Mouse (Mus musculus): ENCODE data around the gene Rasef.
"Not testable (repeated sequence)": the region's sequence is repeated elsewhere in the genome, so short reads cannot be mapped to it uniquely, and the experiment has no call there.

Rasef gene

DNA sequence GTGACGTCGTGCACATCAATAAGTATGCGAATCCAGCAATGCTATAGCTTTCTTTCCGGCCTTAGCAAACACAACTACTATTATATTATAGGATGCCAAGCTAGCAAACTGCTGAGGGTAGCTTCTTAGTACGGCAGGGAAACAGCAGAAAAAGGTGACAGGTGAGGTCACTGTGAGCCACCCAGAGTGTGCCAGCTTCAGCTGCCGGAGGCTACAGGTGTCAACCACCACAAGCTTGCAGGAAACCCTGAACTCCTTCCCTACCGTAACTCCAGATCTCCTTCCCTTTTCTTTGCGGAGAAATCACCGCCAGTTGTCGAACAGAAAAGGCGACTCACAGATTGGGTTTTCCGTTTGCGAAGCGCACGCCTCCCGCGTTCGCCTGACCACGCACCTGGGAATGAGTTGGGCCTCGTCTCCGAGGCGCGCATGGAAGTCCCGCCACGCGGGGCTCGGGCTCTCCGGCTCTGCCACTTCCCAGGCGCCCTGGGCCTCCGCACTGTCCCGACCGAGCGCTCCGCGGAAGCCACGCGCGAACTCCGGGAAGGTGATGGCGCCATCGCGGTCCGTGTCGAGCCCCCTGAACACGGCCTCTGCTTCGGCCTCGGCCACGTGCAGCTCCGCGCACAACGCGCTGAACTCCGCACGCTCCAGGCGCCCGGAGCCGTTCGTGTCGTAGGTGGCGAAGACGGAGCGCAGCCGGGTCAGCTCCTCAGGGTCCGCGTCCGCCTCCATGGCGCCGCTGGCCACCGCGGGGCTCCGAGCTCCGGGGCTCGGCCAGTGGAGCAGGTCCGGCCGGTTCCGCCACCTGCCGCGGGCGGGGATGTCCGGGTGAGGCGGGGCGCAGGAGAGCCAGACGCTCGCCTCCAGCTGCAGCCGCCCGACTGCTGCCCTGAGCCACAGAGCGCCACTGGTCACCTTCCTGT lies at the start of gene Rasef:
TSS of gene Rasef (minus strand) at position 735 of the 926 bp plus-strand sequence.
- peak; percentile 23 to 68 for DNase-seq

DNA sequence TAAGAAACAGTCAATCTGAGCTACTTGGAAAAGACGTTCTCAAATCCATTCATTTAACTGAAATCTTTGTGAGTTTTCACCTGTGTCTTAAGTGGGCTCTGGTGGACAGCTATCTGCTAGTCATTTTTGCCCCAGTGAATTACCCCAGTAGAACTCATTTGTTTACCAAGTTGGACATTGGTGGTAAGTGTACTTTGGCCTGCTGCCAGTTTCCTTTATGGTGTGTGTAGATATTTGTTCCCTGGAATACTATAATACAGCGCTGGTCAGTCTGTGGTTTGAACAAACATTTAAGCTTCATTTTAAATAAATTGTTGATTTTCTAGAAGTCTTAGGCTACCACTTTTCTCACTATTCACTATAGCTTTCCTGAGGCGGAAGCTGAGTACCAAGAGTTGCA lies 35.8 kb upstream of the Rasef start:
- DNase-seq = no peak

DNA sequence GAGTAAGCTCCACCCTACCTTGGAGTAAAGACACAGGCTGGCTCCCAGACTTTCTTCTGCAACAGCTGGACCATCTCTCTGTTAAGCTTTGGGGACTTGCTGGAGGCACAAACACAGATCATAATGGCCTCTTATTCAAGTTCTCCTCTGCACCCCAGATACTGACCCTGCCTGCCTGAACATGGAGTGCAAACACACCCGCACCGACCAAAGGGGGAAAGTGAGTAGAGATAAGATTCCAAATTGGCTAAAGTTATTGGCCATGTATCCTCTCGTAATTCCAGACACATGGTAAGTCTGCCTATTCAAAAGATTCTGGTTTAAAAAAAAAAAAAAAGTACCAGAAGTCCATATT lies 369 bp upstream of the Rasef start:
- DNase-seq = no peak

DNA sequence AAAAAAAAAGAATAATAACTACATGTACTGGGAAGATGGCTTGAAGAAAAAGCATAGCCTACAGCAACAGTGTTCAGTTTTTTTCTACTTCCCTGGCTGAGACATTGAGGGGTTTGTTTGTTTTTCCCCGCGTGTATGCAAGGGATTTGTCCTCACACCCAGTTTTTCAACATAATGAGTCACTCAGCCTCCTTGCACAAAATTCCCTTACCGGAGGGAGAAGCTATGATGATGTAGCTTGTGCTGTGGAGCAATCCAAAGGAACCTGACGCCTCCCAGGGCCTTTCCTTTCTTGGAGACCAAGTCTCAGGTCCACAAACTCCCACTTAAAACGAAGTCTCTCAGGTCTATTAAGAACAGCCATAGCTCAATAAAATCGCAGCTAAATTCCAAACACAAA lies 1.3 kb downstream of the Rasef start:
- no peak for DNase-seq

DNA sequence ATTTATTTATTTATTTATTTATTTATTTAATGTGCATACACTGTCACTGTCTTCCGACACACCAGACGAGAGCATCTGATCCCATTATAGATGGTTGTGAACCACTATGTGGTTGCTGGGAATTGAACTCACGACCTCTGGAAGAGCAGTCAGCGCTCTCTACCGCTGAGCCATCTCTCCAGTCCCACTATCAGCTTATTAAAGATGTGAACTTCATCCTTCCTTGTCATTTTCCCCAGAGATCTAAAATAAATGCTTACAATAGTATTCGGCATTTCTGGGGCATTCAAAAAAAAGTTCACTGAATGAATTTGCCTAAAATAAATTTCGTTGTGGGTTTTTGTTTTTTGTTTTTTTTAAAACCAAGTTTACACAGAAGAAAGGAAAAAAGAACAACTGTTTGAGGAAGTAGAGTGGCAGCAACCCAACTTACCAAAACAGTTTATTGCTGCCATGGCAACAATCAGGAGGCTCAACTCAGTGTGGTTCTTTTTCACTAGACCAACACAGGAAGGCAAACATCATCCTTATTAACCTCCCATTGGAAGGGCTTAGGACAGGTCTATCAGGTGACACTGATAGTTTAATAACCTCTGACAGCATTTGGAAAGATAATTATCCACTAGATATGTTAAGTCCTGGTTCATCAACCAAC lies 2.6 kb downstream of the Rasef start:
- DNase-seq = no peak

DNA sequence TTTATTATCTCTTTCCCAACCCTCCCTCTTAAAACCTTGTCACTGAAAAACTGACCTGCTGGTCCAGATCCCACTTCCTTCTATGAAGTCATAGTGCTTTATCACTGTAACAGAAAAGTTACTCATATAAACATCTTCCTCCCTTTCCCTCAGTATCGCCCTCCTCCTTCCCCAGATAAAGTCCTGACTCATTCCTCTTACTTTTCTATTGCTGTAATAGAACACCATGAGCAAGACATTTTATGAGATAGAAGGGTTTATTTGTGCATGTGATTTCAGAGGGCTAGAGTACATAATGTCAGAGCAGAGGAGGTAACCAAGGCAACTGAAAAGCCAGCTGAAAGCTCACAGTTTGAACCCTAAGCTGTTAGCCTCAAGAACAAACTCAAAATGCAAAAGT lies 6.6 kb downstream of the Rasef start:
- DNase-seq = no peak

DNA sequence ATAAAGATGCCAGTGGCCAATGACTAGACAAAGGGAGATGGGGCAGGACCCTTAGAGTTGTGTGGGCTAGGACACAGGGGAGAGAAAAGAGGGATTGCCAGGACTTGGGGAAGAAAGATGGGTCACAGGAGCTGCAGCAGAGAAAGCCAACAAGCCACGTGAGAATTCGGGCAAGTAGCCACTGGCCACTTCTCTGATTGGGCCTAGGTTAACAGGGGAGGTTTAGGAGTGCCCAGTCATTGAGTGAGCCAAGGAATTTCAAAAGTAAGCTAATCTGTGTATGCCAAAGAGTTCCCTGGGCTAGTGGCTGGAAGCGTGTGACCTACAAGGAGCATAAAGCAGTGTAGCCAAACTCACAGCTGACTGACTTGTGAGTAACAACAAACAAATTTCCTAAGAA lies 9.7 kb downstream of the Rasef start:
- DNase-seq = no peak

DNA sequence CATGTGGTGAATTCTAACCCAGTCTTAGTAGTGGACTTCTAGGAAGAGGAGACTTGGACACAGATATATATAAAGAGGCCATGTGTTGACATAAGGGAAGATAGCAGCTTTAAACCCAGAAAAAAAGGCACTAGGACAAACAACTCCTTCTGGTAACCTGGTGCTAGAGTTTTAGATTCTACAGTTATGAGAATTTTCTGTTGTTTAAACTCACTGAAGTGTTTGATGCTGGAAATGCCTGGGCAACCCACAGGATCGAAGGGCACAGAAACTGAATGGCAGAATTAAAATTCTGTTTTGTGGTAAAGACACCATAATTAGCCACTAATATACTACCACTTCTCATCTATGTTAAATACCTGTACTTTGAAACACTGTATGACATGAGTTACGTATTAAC lies 15.5 kb downstream of the Rasef start:
- no peak for DNase-seq

DNA sequence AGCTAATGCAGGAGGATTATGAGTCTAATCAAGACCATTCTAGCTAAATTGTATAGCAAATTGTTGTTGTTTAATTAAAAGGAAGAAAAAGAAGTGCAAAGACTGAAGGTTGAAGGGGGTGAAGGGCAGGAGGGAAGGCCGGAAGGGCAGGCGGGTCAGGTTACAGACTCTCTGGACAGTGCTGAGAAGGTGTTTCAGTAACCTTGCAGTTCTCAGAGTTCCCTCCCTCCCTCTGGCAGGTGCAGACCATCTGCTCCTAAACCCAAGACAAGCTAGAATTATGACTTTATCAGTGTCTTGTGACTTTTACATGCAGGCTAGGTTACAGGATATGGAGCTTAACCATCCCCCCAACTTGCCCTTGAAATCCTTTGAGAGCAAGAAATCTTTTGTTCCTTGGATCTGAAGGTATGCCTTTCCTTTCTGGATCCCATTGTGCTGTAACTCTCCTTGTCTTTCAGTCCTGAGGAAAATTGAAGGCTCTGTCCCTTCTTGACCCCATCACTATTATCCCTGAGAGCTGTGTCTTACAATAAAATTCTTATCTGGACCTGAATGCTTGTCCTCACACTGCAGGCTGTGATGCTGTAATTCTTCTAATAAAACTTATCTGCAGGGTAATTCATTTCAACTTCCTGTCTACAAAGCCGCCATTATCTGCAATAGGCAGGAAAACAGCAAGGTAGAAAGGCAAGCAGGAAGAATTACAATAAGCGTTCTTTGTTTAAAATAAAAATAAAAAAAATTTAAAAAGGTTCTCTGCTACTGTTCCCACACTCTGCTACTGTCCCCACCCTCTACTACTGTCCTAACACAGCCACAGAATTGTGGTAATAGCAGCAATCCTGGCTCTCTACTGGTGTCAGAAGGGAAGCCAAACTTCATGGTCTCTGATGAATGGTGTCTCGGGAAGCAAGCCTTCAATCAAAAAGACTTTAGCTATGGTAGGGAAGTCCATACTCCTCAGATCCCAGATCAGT lies 16.7 kb downstream of the Rasef start:
- DNase-seq = no peak

DNA sequence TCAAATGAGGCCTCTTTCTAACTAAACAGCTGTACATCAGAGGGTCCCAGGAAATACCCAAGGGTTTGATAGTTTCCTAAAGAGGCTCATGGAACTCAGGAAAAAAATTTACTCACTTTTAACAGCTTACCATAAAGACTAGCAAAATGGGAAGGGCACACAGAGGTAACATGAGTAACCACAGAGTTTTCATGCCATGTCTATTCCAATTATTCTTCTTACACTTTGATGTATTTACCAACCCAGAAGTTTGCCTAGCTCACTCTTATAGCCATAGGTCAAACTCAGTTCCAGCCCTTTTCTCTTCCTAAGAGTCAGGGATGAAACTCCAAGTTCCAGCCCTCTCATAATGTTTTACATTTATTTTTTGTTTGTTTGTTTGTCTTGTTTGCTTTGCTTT lies 18.8 kb downstream of the Rasef start:
- DNase-seq = no peak

DNA sequence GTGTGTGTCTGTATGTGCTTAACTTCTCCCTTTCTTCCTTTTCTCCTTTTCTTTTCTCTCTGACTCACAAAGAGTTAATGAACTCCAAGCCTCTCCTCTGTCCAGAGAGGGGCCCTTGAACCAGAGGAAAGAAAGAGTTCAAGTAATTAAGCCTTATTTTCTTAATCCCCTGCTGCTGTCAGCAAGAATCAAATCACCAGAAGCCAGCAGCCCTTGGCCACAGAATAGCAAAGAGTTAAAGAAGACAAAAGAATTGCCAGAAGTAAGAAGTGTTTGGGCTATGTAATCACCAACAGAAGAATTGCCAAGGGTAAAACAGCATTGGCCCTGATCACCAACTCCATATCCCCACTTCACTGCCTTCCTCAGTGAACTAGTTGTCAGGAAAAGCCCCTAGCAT lies 20.2 kb downstream of the Rasef start:
- no peak for DNase-seq

DNA sequence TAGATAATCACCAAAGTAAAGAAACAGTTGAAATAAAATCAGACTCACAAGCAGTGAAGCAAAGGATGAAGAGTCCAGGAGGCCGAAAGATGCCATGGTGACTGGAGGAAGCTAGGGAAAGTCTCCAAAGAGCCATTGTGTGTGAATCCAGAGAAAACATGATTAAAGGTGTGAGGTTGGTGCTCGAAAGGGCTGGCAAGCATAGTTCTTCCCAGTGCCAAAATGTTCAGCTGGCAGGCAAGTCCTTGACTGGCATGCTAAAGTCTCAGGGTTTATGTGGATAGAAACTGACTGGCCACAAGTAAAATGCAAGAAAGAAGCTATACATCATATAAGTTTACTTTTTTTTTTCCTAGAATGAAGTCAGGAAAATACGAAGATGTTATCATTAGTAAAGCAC lies 22.6 kb downstream of the Rasef start:
- no peak for DNase-seq

DNA sequence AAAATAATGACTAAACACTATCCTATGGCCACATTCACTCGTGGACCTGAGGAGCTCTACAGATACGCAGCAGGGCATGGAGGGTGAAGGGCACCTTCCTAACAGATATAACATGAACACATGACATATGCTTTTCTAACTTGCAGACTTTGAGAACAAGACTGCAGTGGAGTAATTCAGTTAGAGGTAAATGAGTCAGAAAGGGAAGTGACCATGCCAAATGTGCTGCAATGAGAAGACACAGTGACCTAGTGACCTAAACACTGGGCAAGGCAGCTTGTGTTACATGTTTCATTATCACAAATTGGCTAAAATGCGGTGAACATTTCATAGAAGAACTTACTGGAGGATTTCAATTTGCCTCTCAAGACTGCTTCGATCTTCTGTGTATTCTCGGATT lies 42.6 kb downstream of the Rasef start:
- DNase-seq = no peak

DNA sequence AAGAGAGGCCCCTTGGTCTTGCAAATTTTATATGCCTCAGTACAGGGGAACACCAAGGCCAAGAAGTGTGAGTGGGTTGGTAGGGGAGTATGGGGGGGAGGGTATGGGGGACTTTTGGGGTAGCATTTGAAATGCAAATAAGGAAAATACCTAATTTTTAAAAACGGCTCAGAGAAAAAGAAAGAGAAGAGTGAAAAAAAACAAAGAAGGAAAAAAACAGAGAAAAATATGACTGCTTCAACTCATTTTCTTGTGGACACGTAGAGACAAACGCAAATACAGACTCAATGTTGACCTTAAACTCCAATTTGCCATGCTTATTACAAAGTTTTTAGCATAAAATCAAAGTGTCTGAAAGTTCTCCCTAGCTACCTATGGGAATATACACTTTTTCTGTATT lies 51.4 kb downstream of the Rasef start:
- no peak for DNase-seq

DNA sequence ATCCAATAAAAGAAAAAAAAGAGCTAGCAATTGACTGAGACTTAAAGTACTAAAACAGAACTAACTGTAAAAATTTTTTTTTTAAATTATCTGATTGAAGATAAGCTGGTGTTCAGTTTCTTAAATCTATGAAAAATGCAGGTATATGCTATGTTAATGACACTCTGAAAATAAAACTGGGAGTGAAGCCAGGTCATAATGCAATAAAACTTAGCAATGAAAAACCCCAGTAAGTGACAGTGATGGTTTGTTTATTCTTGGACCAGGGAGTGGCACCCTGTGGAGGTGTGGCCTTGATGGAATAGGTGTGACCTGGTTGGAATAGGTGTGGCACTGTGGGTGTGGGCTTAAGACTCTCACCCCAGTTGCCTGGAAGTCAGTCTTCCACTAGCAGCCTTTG lies 71.0 kb downstream of the Rasef start:
- no peak for DNase-seq

DNA sequence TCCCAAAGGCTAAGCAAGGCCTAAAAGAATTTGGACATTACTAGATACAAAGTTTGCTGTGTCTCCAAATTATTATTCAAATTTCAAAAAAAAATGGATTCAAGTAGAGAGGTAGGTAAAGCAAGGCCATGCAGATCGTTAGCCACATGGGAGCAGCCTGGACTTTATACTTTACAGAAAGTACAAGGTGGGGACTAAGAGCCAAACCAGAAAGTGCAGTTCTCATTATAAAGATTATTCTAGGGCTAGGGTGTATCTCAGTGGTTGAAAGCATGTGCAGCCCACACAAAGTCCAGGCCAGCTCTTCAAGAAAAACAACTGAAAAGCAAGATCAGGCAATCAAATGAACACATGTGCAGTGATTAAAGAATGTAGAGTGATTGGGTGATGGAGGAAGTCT lies 72.0 kb downstream of the Rasef start:
- DNase-seq = no peak

DNA sequence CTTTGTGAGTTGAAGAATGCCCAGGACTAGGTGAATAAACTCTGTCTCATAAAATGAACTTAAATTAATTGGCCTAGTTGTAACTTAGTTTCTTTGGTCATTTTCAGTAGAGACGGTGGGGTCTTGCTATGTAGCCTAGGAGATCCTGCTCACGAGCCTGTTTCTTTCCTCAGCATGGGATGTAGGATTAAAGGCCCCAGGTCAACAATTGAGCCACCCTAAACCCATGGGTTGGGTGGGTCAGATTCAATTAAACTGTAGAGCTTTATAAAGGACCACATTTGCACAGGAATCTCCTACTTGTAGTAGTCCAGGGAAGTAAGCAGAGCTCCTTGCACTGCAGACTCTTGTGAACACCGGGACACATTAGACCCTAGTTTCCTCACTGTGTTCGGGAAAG lies 107.6 kb downstream of the Rasef start, which contains the start of gene Gm428:
TSS of gene Gm428 (plus strand) at position 301 of the 400 bp plus-strand sequence.
- not testable (repeated sequence) for DNase-seq

DNA sequence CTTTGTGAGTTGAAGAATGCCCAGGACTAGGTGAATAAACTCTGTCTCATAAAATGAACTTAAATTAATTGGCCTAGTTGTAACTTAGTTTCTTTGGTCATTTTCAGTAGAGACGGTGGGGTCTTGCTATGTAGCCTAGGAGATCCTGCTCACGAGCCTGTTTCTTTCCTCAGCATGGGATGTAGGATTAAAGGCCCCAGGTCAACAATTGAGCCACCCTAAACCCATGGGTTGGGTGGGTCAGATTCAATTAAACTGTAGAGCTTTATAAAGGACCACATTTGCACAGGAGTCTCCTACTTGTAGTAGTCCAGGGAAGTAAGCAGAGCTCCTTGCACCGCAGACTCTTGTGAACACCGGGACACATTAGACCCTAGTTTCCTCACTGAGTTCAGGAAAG lies 122.7 kb downstream of the Rasef start, which contains the start of gene Gm11239:
TSS of gene Gm11239 (plus strand) at position 301 of the 400 bp plus-strand sequence.
- DNase-seq = not testable (repeated sequence)
